Mouse (Mus musculus) embryonic facial prominence, embryonic 11.5 days (tissue): ENCODE results near the gene Trrap. TPM values are rescaled to one million over a fixed set of nuclear protein-coding genes. Genes with fewer than 3 reads are reported as not detected.

Source experiments
- ATAC-seq: fragments of 200-750 bp; cut with Nextera tagmentation; replicated peaks from 2 replicates; pipeline ENCODE4 v1.8.0; 2017; ENCODE audit warnings: low read depth; ENCODE audit not compliant: insufficient number of reproducible peaks, low FRiP score, low TSS enrichment
- DNase-seq: peaks from one replicate; pipeline ENCODE4 v3.0.0-alpha.2; 2015; ENCODE audit warnings: low spot score
- H3K27ac ChIP-seq: fragments of 300-500 bp; sonication (generic); replicated peaks from 2 replicates; pipeline ENCODE4 v1.5.1; 2014; ENCODE audit warnings: mild to moderate bottlenecking, low read depth, low read length, control low read depth
- H3K27me3 ChIP-seq: fragments of 300-500 bp; sonication (generic); 2 replicates; pipeline ENCODE4 v1.6.1; 2014; ENCODE audit warnings: mild to moderate bottlenecking, low read length, moderate library complexity, mixed read lengths; ENCODE audit not compliant: control insufficient read depth, insufficient read depth
- H3K36me3 ChIP-seq: fragments of 300-500 bp; sonication (generic); replicated peaks from 2 replicates; pipeline ENCODE4 v1.6.1; 2014; ENCODE audit warnings: low read depth, mild to moderate bottlenecking, low read length, moderate library complexity, mixed read lengths; ENCODE audit not compliant: control insufficient read depth, insufficient read depth
- H3K4me1 ChIP-seq: fragments of 300-500 bp; sonication (generic); 2 replicates; pipeline ENCODE4 v1.6.1; 2014; ENCODE audit warnings: low read length, mixed read lengths; ENCODE audit not compliant: control insufficient read depth, insufficient read depth
- H3K4me2 ChIP-seq: fragments of 300-500 bp; sonication (generic); 2 replicates; pipeline ENCODE4 v1.6.1; 2014; ENCODE audit warnings: low read depth, mild to moderate bottlenecking, control low read depth, low read length, moderate library complexity
- H3K4me3 ChIP-seq: fragments of 300-500 bp; sonication (generic); 2 replicates; pipeline ENCODE4 v1.5.1; 2014; ENCODE audit warnings: low read depth, low read length, control low read depth
- H3K9ac ChIP-seq: fragments of 300-500 bp; sonication (generic); replicated peaks from 2 replicates; pipeline ENCODE4 v1.6.1; 2014; ENCODE audit warnings: mild to moderate bottlenecking, control low read depth, low read length
- H3K9me3 ChIP-seq: fragments of 300-500 bp; sonication (generic); replicated peaks from 2 replicates; pipeline ENCODE4 v1.6.1; 2016; ENCODE audit warnings: mild to moderate bottlenecking, low read length, inconsistent platforms, mixed read lengths; ENCODE audit not compliant: control insufficient read depth
- WGBS: fragments of 180-500 bp; shearing (Covaris S2); extraction: QIAGEN DNeasy Blood & Tissue Kit; methylation state at CpG from one replicate; pipeline ENCODE4 v1.1.7; 2014; 5-methylcytosine and 5-hydroxymethylcytosine counted together
- polyA plus RNA-seq: library from polyadenylated mRNA; unstranded; fragments of >200 nt; fragmentation: Nextera tagmentation; extraction: Ambion mirVana; gene quantifications from 2 replicates; pipeline ENCODE4 v1.2.1, GENCODE M21; 2014

The Trrap gene
- polyA plus RNA-seq, 1 experiment from 2014 or later = 78.8 TPM

DNA sequence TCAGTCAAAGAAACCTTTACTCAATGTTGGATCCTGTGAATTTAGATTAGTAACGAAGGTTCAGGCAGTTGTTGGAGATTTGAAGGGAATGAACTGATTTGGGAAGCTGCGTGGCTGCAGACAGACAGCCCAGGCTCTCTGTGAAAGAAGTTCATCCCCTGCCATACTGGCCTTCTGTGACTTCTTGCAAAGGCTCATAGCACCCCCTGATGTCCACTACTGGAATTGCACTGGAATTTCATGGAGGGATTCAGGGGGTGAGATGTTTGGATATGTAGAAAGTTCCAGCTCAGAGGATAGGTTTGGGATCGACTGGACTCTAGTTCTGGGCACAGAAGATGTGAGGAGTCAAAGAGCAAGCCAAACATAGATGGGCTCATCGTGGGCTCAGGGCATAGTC lies 33.6 kb upstream of the Trrap start:
- H3K9ac ChIP-seq = no peak overlapping the region
- no peaks in the 10 kb centered on the region for H3K27me3 ChIP-seq
- H3K4me1 ChIP-seq = no peaks in the 10 kb centered on the region
- ATAC-seq (no peak), DNase-seq (peak; percentile 79)
- 29% methylated on average over 4 of the region's 4 CpGs for WGBS
- no peak overlapping the region for H3K4me3 ChIP-seq
- H3K4me2 ChIP-seq = no peak overlapping the region
- H3K36me3 ChIP-seq = no peaks in the 10 kb centered on the region
- no peaks in the 10 kb centered on the region for H3K9me3 ChIP-seq
- H3K27ac ChIP-seq = no peak overlapping the region

DNA sequence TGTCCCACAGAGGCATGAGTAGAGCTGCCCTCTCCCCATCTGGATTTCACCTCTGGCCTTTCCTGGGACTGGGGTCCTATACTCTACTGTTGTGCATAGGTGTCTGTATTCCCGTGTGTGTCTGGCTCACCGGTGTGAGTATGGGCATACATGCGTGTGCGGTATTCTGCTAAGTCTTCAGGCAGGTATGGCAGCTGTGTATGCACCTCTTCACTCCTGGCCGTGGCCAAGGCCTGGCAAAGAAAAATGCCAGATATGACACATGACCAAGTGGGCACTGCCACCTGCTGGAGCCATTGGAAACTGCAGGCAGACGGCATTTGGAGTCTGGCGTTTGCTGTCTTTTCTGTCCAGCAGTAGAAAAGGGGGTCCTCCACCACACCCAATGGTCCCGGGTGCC lies 32.6 kb upstream of the Trrap start:
- no peak overlapping the region for H3K4me2 ChIP-seq
- H3K27me3 ChIP-seq = no peaks in the 10 kb centered on the region

DNA sequence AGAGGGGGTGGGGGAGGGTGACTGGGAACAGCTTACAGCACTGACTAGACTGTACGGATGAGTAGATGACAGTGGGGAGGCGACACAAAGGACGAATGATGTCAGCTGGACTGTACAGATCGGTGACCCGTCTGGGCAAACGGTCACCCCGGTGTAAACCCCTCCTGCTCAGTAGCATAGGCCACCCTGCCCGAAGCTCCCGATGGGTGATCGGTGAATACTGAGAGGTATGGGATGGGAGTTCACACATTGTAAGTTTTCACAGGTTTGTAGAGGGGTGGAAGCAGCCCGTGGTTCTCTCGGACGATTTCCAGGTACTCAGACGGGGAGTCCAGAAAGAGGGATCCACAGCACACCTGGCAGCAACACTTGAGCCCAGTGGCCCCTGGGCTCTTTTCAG lies 30.4 kb upstream of the Trrap start:
- Histone ChIP-seq H3K27me3 (no peaks in the 10 kb centered on the region), H3K4me2 (no peak overlapping the region), H3K27ac (no peak overlapping the region), H3K36me3 (no peaks in the 10 kb centered on the region), H3K4me3 (no peak overlapping the region), H3K9me3 (no peaks in the 10 kb centered on the region), H3K9ac (no peak overlapping the region), H3K4me1 (no peaks in the 10 kb centered on the region)
- DNase-seq (no peak), ATAC-seq (no peak)
- WGBS = 92% methylated on average over 14 of the region's 14 CpGs

More for the DNA sequence above, 32.6 kb upstream of the Trrap start:
- Histone ChIP-seq H3K4me1 (no peaks in the 10 kb centered on the region), H3K36me3 (no peaks in the 10 kb centered on the region), H3K27ac (no peak overlapping the region), H3K9me3 (no peaks in the 10 kb centered on the region), H3K4me3 (no peak overlapping the region), H3K9ac (no peak overlapping the region)
- peak; percentile 79 for DNase-seq
- ATAC-seq = peak; percentile 71; the same call in 1 of the 2 replicates
- WGBS = 30% methylated on average over 8 of the region's 8 CpGs

DNA sequence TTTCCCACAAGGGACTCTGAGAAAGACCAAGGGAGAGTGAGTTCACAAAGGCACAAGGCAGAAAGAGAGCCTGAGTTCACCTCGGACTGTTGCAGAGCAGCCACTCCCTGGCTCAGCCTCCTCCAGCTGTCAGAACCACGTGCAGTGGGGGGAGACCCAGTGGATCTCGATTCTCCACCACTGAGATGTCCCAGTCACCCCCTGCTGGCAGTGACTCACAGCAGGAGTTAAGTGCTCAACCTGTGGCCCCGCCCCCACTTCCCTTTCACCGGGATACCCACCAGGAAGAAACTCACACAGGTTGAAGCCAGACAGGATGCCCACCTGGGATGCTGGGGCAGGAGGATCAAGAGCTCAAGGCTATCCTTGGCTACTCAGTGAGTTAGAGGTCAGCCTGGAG lies 15.1 kb upstream of the Trrap start:
- Histone ChIP-seq H3K27me3 (no peaks in the 10 kb centered on the region), H3K9me3 (no peaks in the 10 kb centered on the region), H3K4me2 (no peak overlapping the region), H3K4me3 (no peak overlapping the region), H3K9ac (no peak overlapping the region), H3K4me1 (no peaks in the 10 kb centered on the region), H3K27ac (no peak overlapping the region), H3K36me3 (no peaks in the 10 kb centered on the region)
- DNase-seq (peak; percentile 10), ATAC-seq (no peak)
- WGBS = 14% methylated on average over 5 of the region's 5 CpGs

DNA sequence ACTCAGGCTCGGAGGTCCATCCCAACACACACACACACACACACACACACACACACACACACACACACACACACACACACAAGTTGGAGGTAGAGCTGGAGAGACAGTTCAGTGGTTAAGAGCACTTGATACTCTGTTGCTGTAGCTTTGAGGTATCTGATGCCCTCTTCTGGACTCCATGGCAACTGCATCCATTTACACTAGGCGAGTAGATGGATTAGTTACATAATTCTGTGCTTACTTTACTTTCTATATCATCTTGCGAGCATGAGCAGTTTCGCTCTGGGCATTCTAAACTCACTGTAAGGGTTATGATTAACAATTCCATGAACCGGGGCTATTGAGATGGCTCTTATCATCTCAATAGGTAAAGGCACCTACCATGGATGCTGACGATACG lies 14.5 kb upstream of the Trrap start:
- ATAC-seq = no peak

DNA sequence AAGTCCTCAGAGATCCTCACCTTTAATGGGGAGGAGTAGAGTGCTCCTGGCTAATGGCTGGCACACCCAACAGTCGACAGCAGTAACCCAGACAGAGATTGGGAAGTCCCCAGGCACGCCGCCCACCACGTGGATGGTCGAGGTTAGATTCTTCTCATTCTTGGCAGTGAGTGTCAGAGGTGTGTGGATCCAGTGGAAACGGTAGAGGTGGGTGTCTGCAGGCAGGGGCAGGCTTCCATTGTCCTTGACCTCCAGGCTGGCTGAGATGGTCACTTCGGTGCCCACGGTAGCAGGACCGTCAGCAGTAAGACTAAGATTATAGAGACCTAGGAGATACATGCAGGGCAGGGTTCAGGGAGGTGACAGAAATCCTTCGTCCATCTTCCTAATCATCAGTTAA lies 12.3 kb upstream of the Trrap start:
- 81% methylated on average over 10 of the region's 10 CpGs for WGBS
- DNase-seq (no peak), ATAC-seq (no peak)
- H3K4me1 ChIP-seq = no peaks in the 10 kb centered on the region
- H3K27ac ChIP-seq = no peak overlapping the region
- H3K9ac ChIP-seq = no peak overlapping the region
- no peak overlapping the region for H3K4me2 ChIP-seq
- H3K27me3 ChIP-seq = no peaks in the 10 kb centered on the region
- H3K4me3 ChIP-seq = no peak overlapping the region
- no peaks in the 10 kb centered on the region for H3K9me3 ChIP-seq
- no peaks in the 10 kb centered on the region for H3K36me3 ChIP-seq

More for the DNA sequence above, 14.5 kb upstream of the Trrap start:
- H3K36me3 ChIP-seq = no peaks in the 10 kb centered on the region
- no peaks in the 10 kb centered on the region for H3K4me1 ChIP-seq
- no peak overlapping the region for H3K27ac ChIP-seq
- no peaks in the 10 kb centered on the region for H3K9me3 ChIP-seq
- DNase-seq = peak; percentile 57
- WGBS = 66% methylated on average over 7 of the region's 7 CpGs
- H3K27me3 ChIP-seq = no peaks in the 10 kb centered on the region
- no peak overlapping the region for H3K4me3 ChIP-seq
- H3K4me2 ChIP-seq = no peak overlapping the region
- H3K9ac ChIP-seq = no peak overlapping the region

DNA sequence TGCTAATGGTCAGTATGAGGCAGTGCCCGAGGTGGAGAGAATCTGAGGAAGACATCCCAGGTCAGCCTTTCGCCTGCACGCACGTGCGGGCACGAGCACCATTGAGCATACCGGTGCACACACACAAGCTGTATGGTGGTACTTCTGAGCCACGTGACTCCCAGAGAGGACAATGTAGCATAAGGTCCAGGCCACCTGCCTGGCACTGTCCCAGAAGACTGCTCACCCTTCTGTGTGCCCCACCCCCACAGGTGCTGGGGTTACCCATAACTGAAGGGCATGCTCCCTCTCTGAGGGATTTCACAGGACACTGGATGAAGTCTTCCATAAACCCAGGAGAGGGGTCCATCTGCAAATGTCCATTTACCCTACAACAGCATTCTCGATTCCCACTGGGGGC lies 10.1 kb upstream of the Trrap start:
- Histone ChIP-seq H3K4me3 (no peak overlapping the region), H3K4me2 (no peak overlapping the region), H3K9ac (no peak overlapping the region), H3K9me3 (no peaks in the 10 kb centered on the region), H3K36me3 (no peaks in the 10 kb centered on the region), H3K27ac (no peak overlapping the region), H3K27me3 (peaks cover 11% of the 10 kb centered on the region), H3K4me1 (no peaks in the 10 kb centered on the region; the same call in 1 of the 2 replicates)
- DNase-seq = no peak
- 83% methylated on average over 9 of the region's 9 CpGs for WGBS
- ATAC-seq = no peak

DNA sequence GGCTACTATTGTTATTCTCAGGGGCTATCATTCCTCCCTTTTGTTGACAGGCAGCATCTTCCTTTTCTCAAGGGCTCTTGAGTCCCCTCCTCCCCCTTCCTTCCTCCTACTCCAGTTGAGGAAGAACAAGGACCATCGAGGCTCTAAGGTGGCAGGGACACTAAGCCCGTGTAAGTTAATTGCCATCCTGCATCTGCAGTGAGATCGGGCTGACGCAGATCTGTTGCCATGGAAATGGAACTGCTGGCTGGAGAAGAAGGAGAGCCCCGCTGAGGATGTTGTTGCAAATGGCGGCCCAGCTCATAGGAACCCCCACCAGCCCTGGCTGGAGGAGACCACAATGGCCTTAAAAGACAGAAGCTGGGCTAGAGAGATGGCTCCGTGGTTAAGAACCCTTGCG lies 9.1 kb upstream of the Trrap start:
- no peak; the same call in 1 of the 2 replicates for ATAC-seq
- Histone ChIP-seq H3K27ac (no peak overlapping the region), H3K9ac (no peak overlapping the region), H3K4me2 (no peak overlapping the region), H3K27me3 (peaks cover 13% of the 10 kb centered on the region), H3K4me3 (no peak overlapping the region), H3K4me1 (no peaks in the 10 kb centered on the region; the same call in 1 of the 2 replicates), H3K9me3 (no peaks in the 10 kb centered on the region), H3K36me3 (no peaks in the 10 kb centered on the region)
- 9% methylated on average over 8 of the region's 8 CpGs for WGBS
- peak; percentile 45 for DNase-seq
